Mouse (Mus musculus) cortical plate, adult 2 months (tissue): ENCODE data around the gene Get4.

Experiments used
- CTCF ChIP-seq: fragments of 200-500 bp; IDR thresholded peaks from 2 replicates; pipeline ENCODE4 v1.5.1; 2011; ENCODE audit warnings: mild to moderate bottlenecking, control low read depth, low read length; ENCODE audit not compliant: insufficient read depth; ENCODE audit errors: extremely low read depth
- POLR2A ChIP-seq: fragments of 200-500 bp; IDR thresholded peaks from 2 replicates; pipeline ENCODE4 v1.6.1; 2011; ENCODE audit warnings: mild to moderate bottlenecking, low read length, control low read depth; ENCODE audit not compliant: insufficient read depth; ENCODE audit errors: extremely low read depth

- TF ChIP-seq CTCF (no peak), POLR2A (no peak)
Observed at GRCm38 (mm10) chr5:139258371-139259035, 6.4 kb downstream of the Get4 start.
